Mouse (Mus musculus): Measurements from ENCODE around the gene Ercc4. TPM values are rescaled to one million over a fixed set of nuclear protein-coding genes. Genes with fewer than 3 reads are reported as not detected.
A peak's percentile ranks its signal among the peaks of the same experiment; 100 is the strongest.

Gene Ercc4
- polyA plus RNA-seq, 1 experiment: 2.4 TPM

GRCm38 (mm10) chr16:13158153-13158670 lies 48.7 kb downstream of the Ercc4 start:
- Histone ChIP-seq H3K4me1 (peaks cover 56% of the 10 kb centered on the region), H3K9me3 (peaks cover 5% of the 10 kb centered on the region), H3K4me3 (replicated peaks) (no peak overlapping the region), H3K27me3 (replicated peaks) (peaks cover 11% of the 10 kb centered on the region), H3K36me3 (replicated peaks; ENCODE audit: low read length) (peaks cover 5% of the 10 kb centered on the region)
- TF ChIP-seq FLI1 (IDR thresholded peaks at IDR 0.05; ENCODE audit: low read length): no peak
- TF ChIP-seq GATA1 (IDR thresholded peaks at IDR 0.05; ENCODE audit: borderline replicate concordance, low read length): no peak

- Histone ChIP-seq H3K4me1 (peaks cover 53% of the 10 kb centered on the region), H3K36me3 (replicated peaks; ENCODE audit: low read length) (no peaks in the 10 kb centered on the region)
Measured at GRCm38 (mm10) chr16:13158906-13159889, 49.7 kb downstream of the Ercc4 start.

GRCm38 (mm10) chr16:13159927-13160644 lies 50.6 kb downstream of the Ercc4 start:
- H3K9me3 ChIP-seq: peaks cover 16% of the 10 kb centered on the region
- TF ChIP-seq GATA1 (IDR thresholded peaks at IDR 0.05; ENCODE audit: borderline replicate concordance, low read length) (no peak), FLI1 (IDR thresholded peaks at IDR 0.05; ENCODE audit: low read length) (no peak)
- H3K4me3 ChIP-seq (replicated peaks): peak overlapping the region; percentile 91
- H3K4me1 ChIP-seq: peaks cover 53% of the 10 kb centered on the region
- H3K27me3 ChIP-seq (replicated peaks): peaks cover 11% of the 10 kb centered on the region
- no peaks in the 10 kb centered on the region for H3K36me3 ChIP-seq (replicated peaks; ENCODE audit: low read length)

More at GRCm38 (mm10) chr16:13158906-13159889, 49.7 kb downstream of the Ercc4 start:
- Histone ChIP-seq H3K9me3 (peaks cover 10% of the 10 kb centered on the region), H3K27me3 (replicated peaks) (peaks cover 11% of the 10 kb centered on the region), H3K4me3 (replicated peaks) (peak overlapping the region; percentile 84)
- TF ChIP-seq FLI1 (IDR thresholded peaks at IDR 0.05; ENCODE audit: low read length) (no peak), GATA1 (IDR thresholded peaks at IDR 0.05; ENCODE audit: borderline replicate concordance, low read length) (no peak)

- Histone ChIP-seq H3K9me3 (peaks cover 22% of the 10 kb centered on the region), H3K4me1 (peaks cover 46% of the 10 kb centered on the region), H3K36me3 (replicated peaks; ENCODE audit: low read length) (no peaks in the 10 kb centered on the region), H3K27me3 (replicated peaks) (peaks cover 11% of the 10 kb centered on the region), H3K4me3 (replicated peaks) (no peak overlapping the region)
- TF ChIP-seq FLI1 (IDR thresholded peaks at IDR 0.05; ENCODE audit: low read length) (no peak), GATA1 (IDR thresholded peaks at IDR 0.05; ENCODE audit: borderline replicate concordance, low read length) (no peak)
Measured at GRCm38 (mm10) chr16:13161516-13161915, 52.0 kb downstream of the Ercc4 start.

GRCm38 (mm10) chr16:13167731-13168130 lies 58.2 kb downstream of the Ercc4 start:
- peaks cover 26% of the 10 kb centered on the region for H3K9me3 ChIP-seq
- no peaks in the 10 kb centered on the region for H3K36me3 ChIP-seq (replicated peaks; ENCODE audit: low read length)
- TF ChIP-seq FLI1 (IDR thresholded peaks at IDR 0.05; ENCODE audit: low read length) (no peak), GATA1 (IDR thresholded peaks at IDR 0.05; ENCODE audit: borderline replicate concordance, low read length) (no peak)
- no peaks in the 10 kb centered on the region for H3K4me1 ChIP-seq
- peaks cover 2% of the 10 kb centered on the region for H3K27me3 ChIP-seq (replicated peaks)
- no peak overlapping the region for H3K4me3 ChIP-seq (replicated peaks)

GRCm38 (mm10) chr16:13173055-13173742 lies 63.7 kb downstream of the Ercc4 start:
- Histone ChIP-seq H3K36me3 (replicated peaks; ENCODE audit: low read length) (no peaks in the 10 kb centered on the region), H3K4me3 (replicated peaks) (no peak overlapping the region), H3K9me3 (no peaks in the 10 kb centered on the region), H3K4me1 (no peaks in the 10 kb centered on the region), H3K27me3 (replicated peaks) (peaks cover 4% of the 10 kb centered on the region)
- TF ChIP-seq GATA1 (IDR thresholded peaks at IDR 0.05; ENCODE audit: borderline replicate concordance, low read length) (no peak), FLI1 (IDR thresholded peaks at IDR 0.05; ENCODE audit: low read length) (no peak)

- Histone ChIP-seq H3K27me3 (replicated peaks) (peaks cover 2% of the 10 kb centered on the region), H3K36me3 (replicated peaks; ENCODE audit: low read length) (no peaks in the 10 kb centered on the region), H3K4me1 (no peaks in the 10 kb centered on the region), H3K9me3 (peaks cover 32% of the 10 kb centered on the region), H3K4me3 (replicated peaks) (no peak overlapping the region)
- TF ChIP-seq FLI1 (IDR thresholded peaks at IDR 0.05; ENCODE audit: low read length) (no peak), GATA1 (IDR thresholded peaks at IDR 0.05; ENCODE audit: borderline replicate concordance, low read length) (no peak)
Measured at GRCm38 (mm10) chr16:13182526-13182925, 73.0 kb downstream of the Ercc4 start.

- peaks cover 4% of the 10 kb centered on the region for H3K27me3 ChIP-seq (replicated peaks)
- TF ChIP-seq FLI1 (IDR thresholded peaks at IDR 0.05; ENCODE audit: low read length) (no peak), GATA1 (IDR thresholded peaks at IDR 0.05; ENCODE audit: borderline replicate concordance, low read length) (no peak)
Measured at GRCm38 (mm10) chr16:13183182-13183742, 73.8 kb downstream of the Ercc4 start.

GRCm38 (mm10) chr16:13184381-13184780 lies 74.9 kb downstream of the Ercc4 start:
- TF ChIP-seq FLI1 (IDR thresholded peaks at IDR 0.05; ENCODE audit: low read length) (no peak), GATA1 (IDR thresholded peaks at IDR 0.05; ENCODE audit: borderline replicate concordance, low read length) (no peak)
- peaks cover 1% of the 10 kb centered on the region; the same call in 1 of the 2 replicates for H3K4me1 ChIP-seq
- H3K9me3 ChIP-seq: peaks cover 32% of the 10 kb centered on the region
- no peaks in the 10 kb centered on the region for H3K36me3 ChIP-seq (replicated peaks; ENCODE audit: low read length)
- H3K27me3 ChIP-seq (replicated peaks): peaks cover 9% of the 10 kb centered on the region
- H3K4me3 ChIP-seq (replicated peaks): no peak overlapping the region

More at GRCm38 (mm10) chr16:13183182-13183742, 73.8 kb downstream of the Ercc4 start:
- H3K9me3 ChIP-seq: peaks cover 32% of the 10 kb centered on the region
- no peak overlapping the region for H3K4me3 ChIP-seq (replicated peaks)
- H3K4me1 ChIP-seq: no peaks in the 10 kb centered on the region
- H3K36me3 ChIP-seq (replicated peaks; ENCODE audit: low read length): no peaks in the 10 kb centered on the region

Measured in megakaryocyte, embryonic 14.5 days (primary cell).